Mouse (Mus musculus): Measurements from ENCODE around the gene Itga2b. TPM values are rescaled to one million over a fixed set of nuclear protein-coding genes. Genes with fewer than 3 reads are reported as not detected.

Itga2b gene
- total RNA-seq, 2 experiments from 2014 or later: 6.1 to 8.4 TPM

DNA sequence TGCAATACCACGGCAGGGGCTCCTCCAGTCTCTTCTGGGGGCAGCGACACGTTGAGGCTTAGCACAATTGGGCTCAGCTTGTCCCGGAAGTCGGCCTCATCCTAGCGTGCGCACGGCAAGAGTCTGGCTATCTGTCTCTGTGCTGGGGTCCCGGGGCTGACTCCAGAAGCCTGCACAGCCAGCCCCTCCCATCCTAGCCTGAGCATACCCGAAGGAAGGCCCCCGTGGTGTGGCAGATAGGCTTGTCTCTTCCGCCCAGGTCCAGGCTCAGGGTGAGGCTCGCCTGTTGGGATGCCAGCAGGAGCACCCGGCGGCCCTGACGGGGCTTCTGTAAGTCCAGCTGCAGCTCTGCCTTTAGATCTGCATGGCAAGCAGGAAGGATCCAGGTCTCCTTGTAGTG is 9.4 kb downstream of the Itga2b start:
- DNase-seq (ENCODE audit: low spot score in 2 of 2): no peak

DNA sequence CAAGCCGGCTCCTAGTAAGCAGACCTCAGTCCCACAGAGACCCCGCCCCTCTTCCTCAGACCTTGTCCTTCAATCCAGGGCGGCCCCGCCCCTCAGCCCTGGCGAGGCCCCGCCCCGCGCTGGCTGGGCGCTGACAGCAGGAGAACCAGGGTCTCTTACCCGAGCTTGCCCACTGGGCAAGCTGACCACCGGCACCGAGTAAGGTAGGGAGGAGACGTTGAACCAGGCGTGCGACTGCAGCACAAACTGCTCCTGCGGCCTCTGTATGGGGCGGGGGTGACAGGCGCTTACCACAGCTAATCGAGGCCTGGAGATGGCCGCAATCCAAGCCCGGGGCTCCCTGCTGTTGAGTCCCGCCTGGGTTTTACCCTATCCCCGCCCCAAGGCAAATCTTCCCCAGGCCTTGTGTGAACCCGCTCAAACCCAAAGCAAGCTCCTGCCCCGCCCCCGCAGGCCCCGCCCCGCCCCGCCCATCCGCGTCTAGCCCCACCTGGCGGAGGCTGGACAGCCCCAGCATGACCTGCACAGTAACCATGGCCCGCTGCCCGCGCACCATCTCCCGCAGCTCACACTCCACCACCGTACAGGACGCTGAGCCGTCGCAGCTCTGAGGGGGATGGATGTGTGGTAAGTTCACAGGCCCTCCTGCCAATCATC is 14.1 kb downstream of the Itga2b start:
- no peak for DNase-seq (ENCODE audit: low spot score in 2 of 2)

- DNase-seq (ENCODE audit: low spot score in 2 of 2): no peak
Measured at GRCm38 (mm10) chr11:102453131-102453530, 16.8 kb downstream of the Itga2b start.

DNA sequence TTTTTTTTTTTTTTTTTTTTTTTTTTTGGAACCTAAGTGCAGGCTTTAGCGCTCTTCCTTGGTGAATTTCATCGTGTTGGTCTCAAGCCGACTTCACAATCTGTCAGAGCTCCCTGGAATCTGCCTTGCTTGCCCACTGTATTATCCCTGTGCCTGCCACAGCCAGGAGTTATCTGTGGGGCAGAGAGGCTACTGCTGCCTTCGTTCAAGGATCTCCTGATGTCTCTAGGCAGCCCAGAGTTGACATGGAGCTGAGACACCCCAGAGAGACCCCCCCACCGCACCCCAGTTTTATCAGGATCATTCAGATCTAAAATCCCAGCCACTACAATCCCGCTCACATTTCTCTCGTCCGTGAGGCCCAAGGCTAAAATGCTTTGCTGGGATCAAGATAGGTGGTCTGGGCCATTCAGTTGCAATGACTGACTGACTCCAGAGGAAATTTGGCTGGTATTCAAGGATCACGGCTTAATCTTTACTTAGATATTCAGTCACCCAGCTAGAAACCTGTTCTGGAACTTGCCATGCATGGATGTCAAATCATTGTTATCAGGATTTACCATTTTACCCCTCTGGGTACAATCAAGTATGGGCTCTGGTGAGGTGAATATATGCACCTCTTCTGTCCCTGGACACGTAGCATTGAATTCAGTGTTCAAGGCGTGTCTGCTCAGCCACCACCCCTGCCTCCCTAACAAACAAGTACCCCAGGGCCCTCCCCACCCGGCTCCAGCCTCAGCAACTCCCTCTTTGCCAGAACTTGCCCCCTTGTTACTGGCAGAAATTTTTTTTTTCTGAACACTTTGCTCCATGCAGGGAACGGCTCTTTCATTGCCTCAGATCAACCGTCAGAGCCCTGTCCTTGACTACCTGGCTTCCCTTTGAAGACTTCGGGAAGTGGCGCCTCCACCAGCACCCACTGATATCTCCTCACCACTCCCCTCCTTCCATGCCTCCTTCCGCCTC is 20.6 kb downstream of the Itga2b start:
- DNase-seq (ENCODE audit: low spot score in 2 of 2): no peak

- no peak for DNase-seq (ENCODE audit: low spot score in 2 of 2)
Measured at GRCm38 (mm10) chr11:102448327-102448726, 21.6 kb downstream of the Itga2b start.

DNA sequence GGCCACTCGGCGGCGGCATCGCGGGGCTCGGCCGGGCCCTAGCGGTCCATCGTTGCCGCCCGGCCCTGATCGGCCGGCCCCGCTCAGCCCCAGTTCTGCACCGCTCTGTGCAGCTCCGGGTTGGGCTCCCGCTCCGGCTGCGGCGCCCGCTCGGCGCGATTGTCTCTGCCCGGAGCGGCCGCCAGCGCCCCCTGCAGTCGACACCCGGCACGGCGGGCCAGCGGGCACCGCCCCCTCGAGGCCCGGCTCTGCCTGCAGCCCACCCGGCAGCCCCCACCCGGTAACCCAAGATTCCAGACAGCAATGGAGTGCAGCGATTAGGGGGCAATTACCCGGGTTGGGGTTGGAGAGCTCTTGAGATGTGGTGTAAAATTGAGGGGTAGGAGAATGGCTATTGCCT is 22.4 kb downstream of the Itga2b start, which contains the start of gene Fam171a2:
TSS of gene Fam171a2 (minus strand) at position 186 of the 400 bp plus-strand sequence.
- peak in 1 of 2 experiments; percentile 69 for DNase-seq (ENCODE audit: low spot score in 2 of 2)

DNA sequence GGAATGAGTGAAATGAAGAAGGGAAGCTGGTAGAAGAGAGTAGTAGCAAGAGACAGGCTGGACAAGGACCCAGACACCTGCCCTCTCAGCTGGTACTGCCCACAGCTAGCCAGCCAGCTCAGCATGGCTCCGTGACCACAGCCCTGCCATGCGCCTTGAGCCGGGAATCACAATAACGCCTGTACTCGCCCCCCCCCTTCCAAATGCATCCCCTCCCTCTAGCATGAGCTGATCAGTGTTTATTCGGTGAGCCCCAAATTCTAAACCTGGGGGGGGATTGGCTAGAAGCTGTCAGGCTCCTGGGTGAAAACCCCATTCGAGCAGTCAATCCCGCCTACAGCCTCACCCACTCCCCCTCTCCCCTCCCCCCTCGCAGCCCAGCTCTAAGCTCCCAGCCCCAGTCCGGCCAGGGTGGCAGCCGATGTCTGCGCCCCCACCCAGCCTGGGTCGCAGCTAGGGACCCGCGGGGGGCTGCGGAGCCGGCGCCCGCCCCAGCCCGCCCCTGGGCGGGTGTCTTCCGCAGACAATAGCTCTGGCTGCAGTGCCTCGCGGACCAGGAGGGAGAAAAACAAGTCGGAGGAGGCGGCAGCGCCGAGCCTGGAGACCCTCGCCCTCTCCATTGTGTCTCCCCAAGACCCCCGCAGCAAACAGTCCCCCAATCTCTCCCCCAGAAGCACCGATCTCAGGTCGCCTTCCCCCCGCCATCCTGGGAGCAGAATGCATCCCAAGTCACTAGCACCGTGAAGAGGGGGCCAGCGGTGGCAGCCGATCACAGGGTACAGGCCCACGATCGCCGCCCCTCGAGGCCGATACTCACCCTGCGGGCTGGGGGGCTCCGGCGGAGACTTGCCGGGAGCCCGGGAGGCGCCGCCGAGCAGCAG is 23.1 kb downstream of the Itga2b start:
- DNase-seq (ENCODE audit: low spot score in 2 of 2): no peak

GRCm38 (mm10) chr11:102445891-102446361 is 24.0 kb downstream of the Itga2b start:
- DNase-seq (ENCODE audit: low spot score in 2 of 2): no peak

DNA sequence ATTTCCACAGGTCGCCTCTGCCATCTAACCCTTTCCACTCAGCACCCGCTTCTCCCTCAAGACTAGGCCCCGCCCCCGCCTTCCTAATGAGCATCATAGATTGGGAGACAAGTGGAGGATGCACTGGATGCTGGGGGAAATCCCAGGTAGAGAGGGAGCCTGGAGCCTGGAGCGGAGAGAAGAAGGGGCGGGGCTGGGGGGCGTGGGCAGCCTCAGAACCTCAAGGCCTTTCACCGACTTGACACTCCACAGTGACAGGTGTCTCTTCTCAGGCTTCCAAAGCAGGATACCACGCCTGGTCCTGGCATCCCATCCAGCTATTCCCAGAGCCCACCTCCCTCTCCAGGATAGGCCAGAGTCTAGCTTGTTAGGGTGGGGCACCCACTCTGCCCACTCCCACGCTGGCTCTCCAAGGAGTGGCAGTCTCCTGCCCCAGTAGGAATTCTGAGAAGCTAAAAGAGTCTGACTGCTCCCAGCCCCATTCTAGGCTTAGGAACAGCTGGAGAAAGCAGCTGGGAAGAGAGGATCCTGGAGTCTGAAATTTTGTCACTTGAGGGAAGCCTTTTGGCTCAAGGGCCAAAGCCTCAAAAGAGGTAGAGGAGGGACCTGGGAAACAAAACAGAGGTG is 24.5 kb downstream of the Itga2b start:
- DNase-seq (ENCODE audit: low spot score in 2 of 2): no peak

DNA sequence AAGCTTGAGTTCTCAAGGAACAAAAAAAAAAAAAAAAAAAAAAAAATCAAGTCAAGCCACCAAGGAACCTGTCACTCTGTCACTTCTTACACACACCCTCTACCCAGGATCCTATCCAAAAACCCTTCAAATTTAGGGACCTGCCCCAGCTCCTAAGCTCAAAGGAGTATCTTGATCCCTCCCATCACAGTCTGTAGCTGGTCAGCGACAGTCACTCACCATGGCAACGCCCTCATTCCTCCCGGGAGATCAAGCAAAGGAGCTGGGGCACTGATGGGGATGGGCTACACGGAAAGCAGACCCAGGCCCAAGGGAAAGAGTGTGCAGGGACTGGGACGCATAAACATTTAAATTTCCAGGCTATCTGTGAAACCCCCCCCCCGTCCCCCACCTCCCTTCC is 25.1 kb downstream of the Itga2b start:
- no peak for DNase-seq (ENCODE audit: low spot score in 2 of 2)

- DNase-seq (ENCODE audit: low spot score in 2 of 2): no peak
Measured at GRCm38 (mm10) chr11:102444321-102444720, 25.6 kb downstream of the Itga2b start.

DNA sequence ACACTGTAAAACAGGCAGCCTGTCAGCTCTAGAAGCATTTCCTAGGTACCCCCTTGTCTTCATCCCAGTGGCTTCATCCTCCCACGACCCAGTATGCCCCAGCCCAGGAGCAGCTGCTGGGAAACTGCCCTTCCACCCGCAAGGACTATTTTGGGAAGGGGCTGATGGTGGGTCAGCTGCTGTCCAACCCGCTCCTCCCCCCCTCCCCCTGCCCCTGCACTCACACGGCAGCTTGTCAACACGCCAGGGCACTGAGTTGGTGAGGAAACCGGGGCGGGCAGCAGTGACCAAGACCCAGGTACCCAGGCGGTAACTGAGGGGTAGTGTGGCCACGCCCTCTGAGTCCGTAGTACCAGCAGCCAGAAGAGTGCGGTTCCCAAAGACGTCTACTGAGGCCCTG is 26.2 kb downstream of the Itga2b start:
- DNase-seq (ENCODE audit: low spot score in 2 of 2): no peak

DNA sequence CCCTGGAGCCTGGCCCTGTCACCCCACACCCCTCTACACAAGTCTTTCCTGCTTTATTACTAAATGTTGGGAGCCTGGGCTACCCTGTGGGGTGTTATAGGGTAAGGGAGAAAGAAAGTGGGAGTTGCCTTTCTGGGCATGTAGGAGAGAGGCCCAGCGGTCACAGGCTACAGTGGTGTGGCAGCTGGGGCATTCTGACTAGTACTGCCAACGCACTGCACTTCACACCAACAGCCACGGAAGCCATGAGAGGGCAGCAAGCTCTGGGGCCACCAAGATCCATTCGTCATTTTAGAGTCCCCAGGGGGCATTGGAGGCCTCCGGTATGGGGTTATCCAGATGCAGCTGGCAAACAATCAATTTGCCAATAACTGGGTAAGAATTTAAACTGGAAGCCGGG is 27.8 kb downstream of the Itga2b start:
- DNase-seq (ENCODE audit: low spot score in 2 of 2): no peak

GRCm38 (mm10) chr11:102441434-102441833 is 28.5 kb downstream of the Itga2b start:
- DNase-seq (ENCODE audit: low spot score in 2 of 2): no peak

- no peak for DNase-seq (ENCODE audit: low spot score in 2 of 2)
Measured at GRCm38 (mm10) chr11:102440255-102440654, 29.7 kb downstream of the Itga2b start.

GRCm38 (mm10) chr11:102439093-102440082 is 30.5 kb downstream of the Itga2b start:
- no peak for DNase-seq (ENCODE audit: low spot score in 2 of 2)

DNA sequence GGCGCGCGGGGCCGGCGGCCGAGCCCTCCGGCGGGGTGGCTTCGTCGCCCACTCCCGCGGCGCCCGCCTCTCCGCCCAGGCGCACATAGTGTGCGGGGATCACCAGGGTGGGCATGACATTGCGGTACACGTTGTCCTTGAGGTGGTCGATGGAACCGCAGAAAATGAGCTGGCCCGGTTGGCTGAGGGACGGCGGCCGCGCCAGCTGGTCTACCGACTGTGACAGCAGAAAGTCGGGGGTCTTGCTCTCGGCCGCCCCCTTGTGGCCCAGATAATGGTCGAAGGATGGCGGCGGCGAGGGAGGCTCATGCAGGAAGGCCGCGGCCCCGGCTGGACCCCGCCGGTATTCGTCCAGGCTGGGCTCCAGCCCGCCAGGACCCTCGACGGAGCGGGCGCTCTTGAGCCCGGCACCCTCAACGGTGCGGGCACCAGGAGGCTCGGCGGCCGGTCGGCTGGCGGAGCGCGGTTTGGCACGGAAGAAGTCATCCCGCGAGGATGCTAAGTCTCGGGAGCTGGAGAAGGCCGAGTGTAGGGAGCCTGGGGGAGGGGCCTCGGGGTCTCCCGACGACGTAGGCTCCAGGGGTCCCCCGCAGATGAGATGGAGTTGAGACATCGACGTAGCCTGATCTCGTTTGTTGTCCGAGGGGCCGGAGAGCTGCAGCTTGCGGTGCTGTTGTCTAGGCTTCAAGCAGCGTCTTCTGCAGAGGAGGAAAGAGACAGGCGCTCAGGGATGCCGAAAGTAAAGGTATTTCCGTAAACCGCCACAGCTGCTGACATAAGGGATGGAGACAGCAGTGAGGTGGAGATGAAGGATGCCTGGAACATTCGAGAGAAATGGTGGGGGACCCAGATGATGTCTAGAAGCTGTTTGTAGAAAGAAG is 31.5 kb downstream of the Itga2b start:
- peak; percentile 77 to 86 for DNase-seq (ENCODE audit: low spot score in 2 of 2)

All from adrenal gland, postnatal 4 days (tissue).